Mouse (Mus musculus) macrophage (primary cell): ENCODE results near the gene Abca8b. TPM values are rescaled to one million over a fixed set of nuclear protein-coding genes. Genes with fewer than 3 reads are reported as not detected.
"Not testable (repeated sequence)": the region's sequence is repeated elsewhere in the genome, so short reads cannot be mapped to it uniquely, and the experiment has no call there.

Experiments used
- H3K27ac ChIP-seq: fragments of 350-480 bp; formaldehyde crosslinking; 2 replicates; pipeline ENCODE4 v1.9.0; 2021
- H3K36me3 ChIP-seq: fragments of 350-480 bp; formaldehyde crosslinking; 2 replicates; pipeline ENCODE4 v1.9.0; 2021; ENCODE audit errors: inconsistent target
- H3K4me3 ChIP-seq: fragments of 350-480 bp; formaldehyde crosslinking; 2 replicates; pipeline ENCODE4 v1.9.0; 2021; ENCODE audit errors: inconsistent target
- H3K79me2 ChIP-seq: fragments of 350-480 bp; formaldehyde crosslinking; 2 replicates; pipeline ENCODE4 v1.9.0; 2021; ENCODE audit errors: inconsistent target
- WGBS: methylation state at CpG from one replicate; pipeline ENCODE4 v1.1.7; 2026; ENCODE audit warnings: inconsistent platforms; ENCODE audit not compliant: missing documents; 5-methylcytosine and 5-hydroxymethylcytosine counted together
- polyA plus RNA-seq: library from polyadenylated mRNA; stranded (reverse); fragments of 250-400 nt; gene quantifications from 3 replicates; pipeline ENCODE4 v1.2.4, GENCODE M21; 2018; ENCODE audit warnings: inconsistent platforms

The Abca8b gene
- polyA plus RNA-seq, 1 experiment from 2014 or later: 0.23 TPM

GRCm38 (mm10) chr11:109936915-109937314 is 58.7 kb downstream of the Abca8b start:
- Histone ChIP-seq H3K79me2 (no peaks in the 10 kb centered on the region), H3K27ac (no peak overlapping the region), H3K4me3 (no peak overlapping the region), H3K36me3 (no peaks in the 10 kb centered on the region)
- WGBS: 23% methylated on average over 5 of the region's 5 CpGs

- H3K4me3 ChIP-seq, H3K79me2 ChIP-seq, H3K36me3 ChIP-seq, H3K27ac ChIP-seq: not testable (repeated sequence)
- WGBS: 75% methylated on average over 4 of the region's 4 CpGs
Observed at GRCm38 (mm10) chr11:109933207-109933606, 62.4 kb downstream of the Abca8b start.

- H3K36me3 ChIP-seq: no peaks in the 10 kb centered on the region
Observed at GRCm38 (mm10) chr11:109928489-109928888, 67.2 kb downstream of the Abca8b start.

GRCm38 (mm10) chr11:109926718-109927680 is 68.6 kb downstream of the Abca8b start:
- Histone ChIP-seq H3K27ac (no peak overlapping the region), H3K36me3 (no peaks in the 10 kb centered on the region), H3K79me2 (no peaks in the 10 kb centered on the region), H3K4me3 (no peak overlapping the region)
- 53% methylated on average over 7 of the region's 7 CpGs for WGBS

More at GRCm38 (mm10) chr11:109928489-109928888, 67.2 kb downstream of the Abca8b start:
- Histone ChIP-seq H3K27ac (no peak overlapping the region), H3K4me3 (no peak overlapping the region), H3K79me2 (no peaks in the 10 kb centered on the region)
- WGBS: 91% methylated on average over 2 of the region's 2 CpGs

- H3K27ac ChIP-seq: no peak overlapping the region
- H3K79me2 ChIP-seq: no peaks in the 10 kb centered on the region
- H3K36me3 ChIP-seq: no peaks in the 10 kb centered on the region
- 90% methylated on average over 3 of the region's 3 CpGs for WGBS
- no peak overlapping the region for H3K4me3 ChIP-seq
Observed at GRCm38 (mm10) chr11:109922236-109922635, 73.4 kb downstream of the Abca8b start.

GRCm38 (mm10) chr11:109919480-109919879 is 76.2 kb downstream of the Abca8b start:
- H3K79me2 ChIP-seq: no peaks in the 10 kb centered on the region
- H3K36me3 ChIP-seq: no peaks in the 10 kb centered on the region
- H3K4me3 ChIP-seq: no peak overlapping the region
- WGBS: 89% methylated on average over 2 of the region's 2 CpGs
- no peak overlapping the region for H3K27ac ChIP-seq

- Histone ChIP-seq H3K27ac (no peak overlapping the region), H3K36me3 (no peaks in the 10 kb centered on the region), H3K79me2 (no peaks in the 10 kb centered on the region), H3K4me3 (no peak overlapping the region)
- WGBS: 87% methylated on average over 10 of the region's 10 CpGs
Observed at GRCm38 (mm10) chr11:109916654-109917053, 79.0 kb downstream of the Abca8b start.

- H3K36me3 ChIP-seq, H3K79me2 ChIP-seq, H3K27ac ChIP-seq, H3K4me3 ChIP-seq: not testable (repeated sequence)
- 97% methylated on average over 4 of the region's 8 CpGs for WGBS
Observed at GRCm38 (mm10) chr11:109913156-109913555, 82.5 kb downstream of the Abca8b start.

GRCm38 (mm10) chr11:109912118-109912517 is 83.5 kb downstream of the Abca8b start:
- not testable (repeated sequence) for H3K4me3 ChIP-seq, H3K36me3 ChIP-seq, H3K79me2 ChIP-seq, H3K27ac ChIP-seq
- WGBS: 64% methylated on average over 1 of the region's 1 CpGs

GRCm38 (mm10) chr11:109909801-109910200 is 85.8 kb downstream of the Abca8b start:
- Histone ChIP-seq H3K4me3 (no peak overlapping the region), H3K27ac (peak overlapping the region; percentile 42), H3K79me2 (no peaks in the 10 kb centered on the region), H3K36me3 (no peaks in the 10 kb centered on the region)
- 65% methylated on average over 2 of the region's 2 CpGs for WGBS

GRCm38 (mm10) chr11:109908207-109909031 is 87.2 kb downstream of the Abca8b start:
- whole genome bisulfite sequencing: 50% methylated on average over 10 of the region's 10 CpGs
- H3K4me3 ChIP-seq: no peak overlapping the region
- 0 out of 2 replicates have a peak overlapping the region, but pooled peaks have one; percentile 42 for H3K27ac ChIP-seq
- H3K79me2 ChIP-seq: no peaks in the 10 kb centered on the region
- no peaks in the 10 kb centered on the region for H3K36me3 ChIP-seq

GRCm38 (mm10) chr11:109907508-109907907 is 88.1 kb downstream of the Abca8b start:
- WGBS: 95% methylated on average over 2 of the region's 2 CpGs
- no peak overlapping the region for H3K4me3 ChIP-seq
- H3K27ac ChIP-seq: no peak overlapping the region
- H3K79me2 ChIP-seq: no peaks in the 10 kb centered on the region
- no peaks in the 10 kb centered on the region for H3K36me3 ChIP-seq

- WGBS: 88% methylated on average over 6 of the region's 6 CpGs
- no peaks in the 10 kb centered on the region for H3K79me2 ChIP-seq
Observed at GRCm38 (mm10) chr11:109902616-109903598, 92.7 kb downstream of the Abca8b start.

More at GRCm38 (mm10) chr11:109902616-109903598, 92.7 kb downstream of the Abca8b start:
- no peaks in the 10 kb centered on the region for H3K36me3 ChIP-seq
- no peak overlapping the region for H3K27ac ChIP-seq
- H3K4me3 ChIP-seq: no peak overlapping the region
